Mouse (Mus musculus) T-cell, adult 2 months (primary cell): ENCODE data around the gene Ikzf3.

ENCODE experiments used
- DNase-seq: peaks from one replicate; pipeline ENCODE4 v3.0.0; 2022; ENCODE audit warnings: low spot score

Gene Ikzf3

GRCm38 (mm10) chr11:98473916-98474479 is 71.8 kb downstream of the Ikzf3 start:
- DNase-seq = no peak

- DNase-seq = no peak
Observed at GRCm38 (mm10) chr11:98472696-98473095, 73.1 kb downstream of the Ikzf3 start.

DNA sequence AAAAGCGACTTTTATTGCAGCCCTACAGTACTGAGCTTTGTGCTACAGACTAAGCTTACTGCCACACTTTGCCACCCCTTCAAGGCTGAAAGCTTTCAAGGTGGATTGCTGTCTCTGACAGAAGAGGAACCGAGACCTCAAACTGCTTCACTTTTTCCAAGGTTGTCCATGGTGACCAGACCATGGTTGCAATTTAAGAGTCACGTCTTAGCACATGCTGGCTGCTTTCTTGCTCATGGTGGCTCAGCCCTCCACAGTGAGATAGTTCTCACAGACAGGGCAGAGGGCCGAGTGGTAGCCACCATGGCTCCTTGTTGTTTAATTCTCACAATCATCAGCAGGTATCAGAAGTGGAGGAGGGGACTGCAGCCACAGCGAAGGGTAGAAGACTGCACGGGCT is 75.0 kb downstream of the Ikzf3 start:
- no peak for DNase-seq

- peak; percentile 71 for DNase-seq
Observed at GRCm38 (mm10) chr11:98469761-98470714, 75.8 kb downstream of the Ikzf3 start.

DNA sequence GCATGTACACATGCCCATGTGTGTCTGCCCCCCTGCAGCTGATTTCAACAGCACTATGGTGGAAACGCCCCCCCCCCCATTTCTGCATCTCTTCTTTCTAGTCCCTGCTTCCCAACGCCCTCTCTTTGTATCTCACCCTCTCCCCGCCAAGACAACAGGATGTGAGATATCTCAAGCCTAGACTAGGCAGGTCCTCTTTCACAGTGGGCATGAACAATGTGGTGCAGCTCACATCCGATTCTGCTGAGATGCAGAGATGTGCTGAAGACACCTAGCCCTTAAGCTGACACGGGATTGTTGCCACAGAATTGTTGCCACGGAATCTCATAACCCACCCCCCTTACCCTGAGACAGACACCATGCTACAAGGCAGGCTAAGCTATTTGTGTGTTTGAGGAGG is 81.3 kb downstream of the Ikzf3 start:
- DNase-seq = peak; percentile 71

DNA sequence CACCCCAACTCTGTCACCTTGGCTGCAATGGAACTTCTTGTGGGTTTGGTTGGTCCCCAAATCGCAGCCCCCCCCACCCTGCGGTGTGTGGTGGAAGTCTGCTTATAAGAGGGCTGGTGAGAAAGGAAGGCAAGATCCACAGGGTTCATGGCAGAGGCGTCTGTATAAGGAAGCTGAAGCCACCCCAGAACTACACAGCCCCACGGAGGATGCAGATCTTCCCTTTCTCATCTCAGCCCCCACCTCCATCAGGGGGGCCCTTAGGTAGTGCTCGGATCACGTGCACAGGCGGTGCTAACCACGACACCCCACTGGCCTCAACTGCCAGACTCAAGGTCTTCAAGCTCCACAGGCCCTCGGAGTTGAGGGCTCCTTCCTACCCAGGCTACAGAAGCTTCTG is 81.9 kb downstream of the Ikzf3 start:
- DNase-seq = peak; percentile 65

- DNase-seq = no peak
Observed at GRCm38 (mm10) chr11:98462255-98462654, 83.6 kb downstream of the Ikzf3 start.

DNA sequence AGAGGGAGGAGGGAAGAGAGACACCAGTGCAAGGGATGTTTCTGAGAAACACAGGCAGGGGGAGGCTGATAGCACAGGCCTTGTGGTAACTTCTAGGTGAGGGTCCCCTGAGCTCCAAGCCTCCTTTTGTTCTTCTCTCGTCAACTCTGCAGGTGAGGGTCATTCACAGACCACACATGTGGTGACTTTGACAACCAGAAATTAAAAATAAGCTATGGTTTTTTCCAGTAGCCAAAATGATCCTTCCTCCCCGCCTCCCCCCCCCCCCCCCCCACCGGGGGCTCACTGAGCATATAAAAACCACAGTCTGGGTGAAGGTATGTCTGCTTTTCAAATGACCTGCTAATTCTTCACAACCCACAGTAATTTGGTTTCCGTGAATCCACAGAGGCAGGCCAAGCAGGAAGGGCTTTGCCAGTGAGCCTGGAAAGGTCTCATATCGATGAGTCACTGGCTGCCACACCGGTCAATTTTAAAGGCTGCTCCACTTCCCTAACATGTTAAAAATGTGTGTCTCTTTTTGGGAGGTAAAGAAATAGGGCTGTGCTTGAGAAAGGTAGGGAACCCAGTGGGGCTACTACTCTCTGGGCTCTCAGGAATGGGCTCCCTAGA is 84.6 kb downstream of the Ikzf3 start:
- DNase-seq = no peak

GRCm38 (mm10) chr11:98459860-98460259 is 86.0 kb downstream of the Ikzf3 start:
- no peak for DNase-seq

DNA sequence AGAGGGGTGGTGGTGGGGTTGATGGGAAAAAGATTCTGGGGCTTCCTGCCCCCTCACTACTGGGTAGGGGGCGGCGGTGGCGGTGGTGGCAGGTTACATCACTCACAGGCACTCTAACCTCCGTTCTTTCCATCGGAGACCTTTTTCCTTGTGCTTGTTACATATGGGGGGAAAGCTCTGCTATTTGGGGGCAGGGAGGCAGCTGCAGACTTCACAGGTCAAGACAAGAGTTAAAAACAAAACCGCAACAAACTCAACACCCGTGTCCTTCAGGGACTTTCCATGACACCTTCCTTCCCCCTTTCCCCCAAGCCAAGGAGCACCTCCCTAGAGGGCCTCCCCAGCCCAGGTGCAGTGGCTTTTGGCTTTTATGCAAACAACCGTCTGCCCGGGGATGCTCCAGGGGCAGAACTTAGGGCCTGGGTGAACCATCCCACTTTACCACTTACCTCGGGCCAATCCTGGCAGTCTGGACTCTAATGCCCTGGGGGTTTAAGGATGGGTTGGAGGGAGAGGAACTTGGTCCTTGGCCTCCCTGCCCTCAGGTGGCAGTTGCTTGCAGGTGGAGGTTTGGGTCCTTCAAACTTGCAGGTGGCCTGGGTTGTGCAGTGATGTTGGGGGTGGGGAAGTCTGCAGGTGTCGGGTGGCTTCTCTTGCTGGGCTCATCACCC is 86.6 kb downstream of the Ikzf3 start:
- DNase-seq = peak; percentile 31

- DNase-seq = no peak
Observed at GRCm38 (mm10) chr11:98458121-98458990, 87.5 kb downstream of the Ikzf3 start.

DNA sequence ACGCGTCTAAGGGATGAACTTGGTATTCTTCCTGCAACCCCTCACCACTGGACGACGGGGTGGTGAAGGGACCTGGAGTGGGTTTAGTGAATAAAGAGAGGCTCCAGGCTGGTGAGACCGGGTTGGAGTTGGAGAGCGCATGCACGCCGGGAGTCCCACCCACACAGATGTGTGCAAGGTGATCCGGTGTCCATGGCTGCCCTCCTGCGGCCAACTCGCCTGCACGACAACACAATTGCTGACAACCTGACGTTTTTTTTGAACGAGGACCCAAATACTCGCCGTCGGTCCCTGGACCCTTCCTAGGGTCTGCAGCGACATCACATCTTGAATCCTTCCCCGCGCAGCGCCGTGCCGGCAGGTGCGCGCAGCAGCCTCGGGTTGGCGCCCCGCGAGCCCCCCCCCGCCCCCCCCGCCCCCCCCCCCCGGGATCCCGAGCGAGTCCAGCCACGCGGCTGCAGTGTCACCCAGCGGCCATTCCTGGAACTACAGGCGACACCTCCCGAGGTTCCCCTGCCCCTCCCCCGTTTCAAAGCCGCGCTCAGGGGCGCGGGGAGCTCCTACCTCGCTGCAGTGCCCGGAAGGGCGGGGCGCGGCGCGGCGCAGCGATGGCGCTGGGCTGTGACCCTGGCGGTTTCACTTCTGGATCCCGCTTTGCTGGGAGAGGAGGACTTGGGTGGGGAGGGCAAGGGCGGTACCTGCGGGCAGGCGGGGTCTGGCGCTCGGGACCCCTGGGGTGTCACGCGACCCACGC is 88.3 kb downstream of the Ikzf3 start:
- DNase-seq = peak; percentile 96

DNA sequence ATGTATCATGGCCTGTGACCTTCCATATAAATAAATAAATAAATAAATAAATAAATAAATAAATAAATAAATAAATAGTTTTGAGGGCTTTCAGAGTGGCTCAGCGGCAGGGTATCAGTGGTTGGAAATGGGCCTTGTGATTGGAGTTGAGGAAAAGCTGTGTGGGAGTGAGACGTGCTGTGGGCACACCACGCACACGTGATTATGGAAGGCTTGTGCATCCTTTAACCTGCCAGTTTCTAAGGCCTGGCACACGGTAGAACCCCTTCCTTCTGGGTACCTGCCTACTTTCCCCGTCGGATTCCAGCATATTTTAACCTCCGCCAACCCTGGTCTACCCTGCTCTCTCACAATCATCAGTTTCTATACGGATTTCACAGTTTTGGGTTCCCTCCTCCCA is 88.9 kb downstream of the Ikzf3 start:
- no peak for DNase-seq

- DNase-seq = no peak
Observed at GRCm38 (mm10) chr11:98456545-98456944, 89.3 kb downstream of the Ikzf3 start.

GRCm38 (mm10) chr11:98455484-98455883 is 90.3 kb downstream of the Ikzf3 start:
- DNase-seq = peak; percentile 41

- DNase-seq = no peak
Observed at GRCm38 (mm10) chr11:98449921-98450771, 95.7 kb downstream of the Ikzf3 start.

DNA sequence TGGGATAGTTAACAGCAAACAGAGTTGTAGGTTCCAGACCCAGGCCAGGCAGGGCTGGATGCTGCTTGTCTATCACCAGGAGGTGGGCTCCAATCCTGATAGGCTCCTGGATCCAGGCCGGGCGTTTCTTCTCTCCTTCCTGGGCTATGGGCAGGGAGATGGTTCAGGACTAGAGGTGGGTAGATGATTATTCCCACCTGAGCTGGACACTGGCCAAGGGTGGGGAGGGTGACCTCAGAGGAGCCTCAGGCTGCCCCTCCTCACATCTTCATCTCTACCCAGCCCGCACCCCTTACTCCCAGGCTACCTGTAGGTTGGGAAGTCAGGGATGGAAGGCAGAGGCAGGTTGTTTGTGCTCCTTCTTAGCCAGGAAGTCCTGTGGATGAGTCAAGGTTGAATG is 96.4 kb downstream of the Ikzf3 start:
- DNase-seq = no peak

- no peak for DNase-seq
Observed at GRCm38 (mm10) chr11:98448191-98448790, 97.5 kb downstream of the Ikzf3 start.

DNA sequence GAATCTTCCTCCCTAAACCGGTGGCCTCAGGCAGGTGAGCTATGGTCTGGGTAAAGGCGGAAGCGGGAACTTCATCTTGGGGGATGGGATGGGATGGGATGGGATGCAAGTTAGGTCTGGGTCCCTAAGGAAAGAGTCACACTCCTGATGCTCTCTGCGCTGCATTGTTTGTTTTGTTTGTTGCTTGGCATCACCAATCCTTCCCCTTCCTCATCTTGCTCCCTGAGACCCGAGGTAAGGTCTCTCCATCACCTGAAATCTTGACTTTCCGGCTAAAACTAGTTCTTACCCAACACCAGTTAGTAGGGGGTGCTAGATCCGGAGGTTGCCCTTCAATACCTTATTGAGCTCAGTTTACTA is 98.4 kb downstream of the Ikzf3 start:
- DNase-seq = no peak
